Mouse (Mus musculus) MEL (cell line): ENCODE results near the gene Shisa9.

ENCODE experiments used
- ELF1 ChIP-seq: IDR thresholded peaks from 2 replicates; pipeline ENCODE4 v1.6.1; 2014; ENCODE audit warnings: low read depth, mild to moderate bottlenecking, inconsistent platforms, low read length, improper control_type of control experiment, moderate library complexity
- POLR2AphosphoS5 ChIP-seq: IDR thresholded peaks from 2 replicates; pipeline ENCODE4 v1.6.1; 2012; ENCODE audit warnings: low read depth, borderline replicate concordance, mild to moderate bottlenecking, inconsistent platforms, low read length, moderate library complexity, mixed read lengths
- SMC3 ChIP-seq: IDR thresholded peaks from 2 replicates; pipeline ENCODE4 v1.6.1; 2011; ENCODE audit warnings: low read depth, low read length, improper control_type of control experiment

- TF ChIP-seq POLR2AphosphoS5: no peak
- TF ChIP-seq ELF1: no peak
- no peak for TF ChIP-seq SMC3
Observed at GRCm38 (mm10) chr16:11983106-11983615, 752 bp upstream of the Shisa9 start.
